Mouse (Mus musculus) natural killer cell, adult 2 months (primary cell): ENCODE measurements around the gene Cxcl9.

ENCODE experiments used
- DNase-seq, 2 experiments: peaks; one replicate each; pipeline ENCODE4 v3.0.0; 2022; ENCODE audit warnings: low spot score in 2 of 2

Cxcl9 gene

DNA sequence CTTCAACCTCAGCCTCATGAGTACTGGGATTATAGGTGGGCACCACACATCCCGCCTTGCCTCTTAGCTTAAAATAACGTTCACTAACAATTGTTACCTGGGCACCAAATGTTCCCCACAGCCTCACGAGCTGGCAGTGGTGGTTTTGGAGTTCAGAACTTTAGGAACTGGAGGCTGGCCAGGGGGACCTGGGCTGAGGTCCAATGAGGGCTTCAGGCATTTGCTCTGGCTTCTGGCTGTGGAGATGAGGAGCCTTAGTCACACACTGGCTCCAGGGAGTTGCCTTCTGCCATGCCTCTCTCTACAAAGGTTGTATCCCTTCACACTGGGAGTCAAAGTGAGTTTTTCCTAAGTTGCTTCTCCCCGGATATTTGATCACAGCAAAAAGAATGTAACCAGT is 45.3 kb downstream of the Cxcl9 start:
- no peak for DNase-seq

DNA sequence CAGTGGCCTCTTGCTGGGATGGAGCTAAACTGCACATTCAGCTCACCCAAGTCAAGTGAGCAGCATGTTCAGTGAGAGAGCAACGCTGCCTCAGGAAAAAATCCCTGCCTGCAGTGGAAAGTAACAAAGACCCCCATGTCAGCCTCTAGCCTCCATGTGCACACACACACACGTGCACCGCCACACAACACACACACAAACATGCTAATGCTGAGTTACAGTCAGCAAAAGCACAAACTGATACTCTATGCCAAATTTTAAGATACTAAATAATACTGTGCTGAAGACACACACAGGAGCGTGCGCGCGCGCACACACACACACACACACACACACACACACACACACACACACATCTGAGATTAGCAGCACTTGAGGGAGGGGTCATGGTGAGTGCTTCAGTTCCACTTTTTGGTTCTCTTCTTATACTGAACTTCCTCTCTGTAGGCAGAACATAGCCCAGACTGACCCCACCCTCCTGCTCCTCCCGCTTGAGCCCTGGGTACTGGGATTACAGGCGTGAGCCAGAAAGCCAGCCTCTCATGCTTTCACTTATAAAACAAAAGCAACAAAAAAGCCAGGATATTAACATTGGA is 48.8 kb downstream of the Cxcl9 start:
- peak in 1 of 2 experiments; percentile 59 for DNase-seq

DNA sequence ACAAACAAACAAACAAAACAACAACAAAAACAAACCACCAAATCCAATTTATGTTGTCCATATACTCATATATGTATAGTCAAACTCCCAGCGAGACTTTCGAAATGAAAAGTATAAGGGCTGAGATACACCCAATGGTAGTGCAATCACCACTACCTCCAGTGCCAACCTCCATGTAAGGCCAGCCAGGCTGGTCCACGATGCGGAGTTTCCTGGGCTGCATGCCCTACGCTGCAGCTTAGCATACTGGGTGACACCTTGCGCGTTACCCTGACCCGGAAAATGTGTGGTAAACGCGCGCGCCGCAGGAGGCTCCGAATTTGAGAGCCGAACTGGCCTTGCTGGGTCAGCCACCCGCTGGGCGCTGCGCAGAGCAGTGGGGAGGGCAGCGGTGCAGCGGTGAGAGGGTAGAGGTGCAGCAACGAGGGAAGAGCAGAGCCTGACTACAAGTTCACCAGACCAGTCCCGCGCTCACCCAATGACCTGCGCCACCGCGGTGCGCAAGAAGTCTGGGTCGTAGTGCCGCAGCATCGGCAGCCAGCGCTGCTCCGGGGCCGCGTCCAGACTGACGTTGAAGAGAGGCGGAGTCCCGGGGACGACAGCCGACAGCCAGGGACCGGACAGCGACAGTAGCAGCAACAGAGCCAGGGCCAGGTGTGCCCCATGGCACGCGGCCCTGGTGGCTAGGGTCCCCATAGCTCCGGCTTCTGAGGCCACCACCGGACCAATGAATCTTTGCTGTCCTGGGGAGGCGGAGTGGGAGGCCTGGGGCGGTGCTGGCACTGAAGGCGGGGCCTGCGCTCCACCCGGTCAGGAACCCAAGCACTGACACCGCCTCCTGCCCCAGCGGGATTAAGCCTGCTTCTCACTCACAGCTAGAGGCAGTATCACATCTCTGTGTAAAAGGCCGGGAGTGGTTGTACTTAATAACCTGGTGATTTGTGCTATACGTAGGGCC is 50.2 kb downstream of the Cxcl9 start, which contains the start of gene Naaa:
Naaa (minus strand) TSS at position 734 of the 958 bp plus-strand sequence.
- DNase-seq: peak; percentile 72 to 82
